Mouse (Mus musculus): Measurements from ENCODE around the gene Dll3.
"Not testable (repeated sequence)": the region's sequence is repeated elsewhere in the genome, so short reads cannot be mapped to it uniquely, and the experiment has no call there.

Dll3 gene

DNA sequence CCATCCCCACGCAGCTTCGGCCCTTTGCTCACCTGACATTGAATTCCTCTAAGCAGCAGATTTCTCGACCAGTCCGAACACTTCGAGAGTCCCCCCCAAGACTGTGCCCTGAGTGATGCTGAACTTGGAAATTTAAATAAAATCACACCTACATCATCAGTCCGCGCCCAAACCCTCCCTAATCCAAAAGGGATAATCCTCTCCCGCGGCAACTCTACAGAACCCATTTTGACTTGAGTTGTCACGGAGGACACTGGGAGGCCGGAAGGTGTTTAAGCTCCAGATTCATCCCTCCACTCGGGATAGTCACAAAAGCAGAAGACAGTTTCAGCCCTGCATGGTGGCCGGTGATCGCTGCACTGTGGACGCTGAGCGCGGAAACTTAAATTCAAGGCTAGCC, 50.1 kb downstream of the Dll3 start:
- DNase-seq (ENCODE audit: low read depth) = no peak

DNA sequence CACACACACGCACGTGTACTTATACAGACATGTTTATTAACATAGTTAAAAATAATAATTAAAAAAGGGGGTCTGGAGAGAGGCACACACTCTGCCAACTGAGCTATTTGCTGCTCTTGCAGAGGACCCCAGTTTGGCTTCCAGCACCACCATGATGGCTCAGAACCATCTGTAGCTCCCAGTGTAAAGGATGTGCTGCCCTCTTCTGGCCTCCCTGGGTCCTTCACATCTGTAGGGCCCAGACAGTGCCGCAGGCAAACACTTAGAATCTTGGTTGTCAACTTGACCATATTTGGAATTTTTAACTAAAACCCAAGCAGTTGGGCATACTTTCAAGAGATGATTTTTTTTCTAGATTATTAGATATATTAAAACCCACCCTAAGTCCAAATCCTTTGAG, 53.1 kb downstream of the Dll3 start:
- DNase-seq (ENCODE audit: low read depth) = no peak

DNA sequence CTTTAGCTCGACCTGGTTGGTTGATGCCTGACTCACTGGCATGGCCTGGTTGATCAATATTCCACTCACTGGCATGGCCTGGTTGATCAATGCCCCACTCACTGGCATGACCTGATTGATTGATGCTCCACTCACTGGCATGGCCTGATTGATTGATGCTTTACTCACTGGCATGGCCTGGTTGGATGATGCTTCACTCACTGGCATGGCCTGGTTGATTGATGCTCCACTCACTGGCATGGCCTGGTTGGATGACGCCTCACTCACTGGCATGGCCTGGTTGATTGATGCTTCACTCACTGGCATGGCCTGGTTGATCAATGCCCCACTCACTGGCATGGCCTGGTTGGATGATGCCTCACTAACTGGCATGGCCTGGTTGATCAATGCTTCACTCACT, 58.1 kb downstream of the Dll3 start:
- DNase-seq (ENCODE audit: low read depth) = not testable (repeated sequence)
